Mouse (Mus musculus): Measurements from ENCODE around the gene Chd9. TPM values are rescaled to one million over a fixed set of nuclear protein-coding genes. Genes with fewer than 3 reads are reported as not detected.
A peak's percentile ranks its signal among the peaks of the same experiment; 100 is the strongest.

The Chd9 gene
- 86.3 and 94.8 TPM in 2 replicates for total RNA-seq (2021)
- long read RNA-seq, experiment 1, partial matches to known transcripts = 0 of 31 reads
- long read RNA-seq, experiment 1, other reads (novel, unspliced or antisense) = 27 of 31 reads
- long read RNA-seq, experiment 2, transcript Chd9-206 (3 exons, 759 nt) = major isoform, 6 of 47 reads
- long read RNA-seq, experiment 2, partial matches to known transcripts = 0 of 47 reads
- long read RNA-seq, experiment 2, other reads (novel, unspliced or antisense) = 41 of 47 reads

- DNase-seq = peak; percentile 98
Measured at GRCm38 (mm10) chr8:90828181-90828986, at the start of gene Chd9. Chd9 (plus strand) TSS chr8:90828352.

- no peak for DNase-seq
Measured at GRCm38 (mm10) chr8:90791616-90792015, 36.5 kb upstream of the Chd9 start.

GRCm38 (mm10) chr8:90793710-90794109, 34.4 kb upstream of the Chd9 start:
- peak; percentile 84 for DNase-seq

- peak; percentile 86 for DNase-seq
Measured at GRCm38 (mm10) chr8:90794990-90795861, 32.9 kb upstream of the Chd9 start.

GRCm38 (mm10) chr8:90799473-90799872, 28.7 kb upstream of the Chd9 start:
- no peak for DNase-seq

- no peak for DNase-seq
Measured at GRCm38 (mm10) chr8:90813602-90814320, 14.4 kb upstream of the Chd9 start.

- DNase-seq = no peak
Measured at GRCm38 (mm10) chr8:90816061-90816882, 11.9 kb upstream of the Chd9 start.

- DNase-seq = no peak
Measured at GRCm38 (mm10) chr8:90817293-90817692, 10.9 kb upstream of the Chd9 start, which contains the start of gene Gm19935. Gm19935 (minus strand) TSS chr8:90817393.

- no peak for DNase-seq
Measured at GRCm38 (mm10) chr8:90819561-90820320, 8.4 kb upstream of the Chd9 start.

GRCm38 (mm10) chr8:90820321-90820696, 7.8 kb upstream of the Chd9 start:
- no peak for DNase-seq

- peak; percentile 42 for DNase-seq
Measured at GRCm38 (mm10) chr8:90822443-90822842, 5.7 kb upstream of the Chd9 start.

- no peak for DNase-seq
Measured at GRCm38 (mm10) chr8:90825459-90825871, 2.7 kb upstream of the Chd9 start.

GRCm38 (mm10) chr8:90828987-90829740, 1.0 kb downstream of the Chd9 start:
- DNase-seq = no peak

GRCm38 (mm10) chr8:90829825-90830224, 1.7 kb downstream of the Chd9 start:
- no peak for DNase-seq

GRCm38 (mm10) chr8:90830980-90831379, 2.8 kb downstream of the Chd9 start:
- no peak for DNase-seq

GRCm38 (mm10) chr8:90832576-90833289, 4.6 kb downstream of the Chd9 start:
- DNase-seq = peak; percentile 72

- no peak for DNase-seq
Measured at GRCm38 (mm10) chr8:90833628-90834320, 5.6 kb downstream of the Chd9 start.

GRCm38 (mm10) chr8:90834321-90834672, 6.1 kb downstream of the Chd9 start:
- DNase-seq = no peak
